24 mouse cellular contexts compared by ENCODE assay signal in genomic region chr10:8363281-8363680, GRCm38 (mm10).
DNase-seq lines count a peak whose midpoint lies in the region; ATAC-seq lines count a peak whose summit lies in the region.
"Had no signal": no experiment of that assay in that cellular context is flagged by ENCODE, and none has a peak within 500 bp of the region (broad histone marks: within the 10 kb centered on the region; RNA-seq: fewer than 3 reads in every experiment).

No protein-coding gene starts in this region.

- H3K27me3 ChIP-seq in liver, embryonic 12.5 days (replicated peaks), result no peaks in the 10 kb centered on the region
- H3K27me3 ChIP-seq: heart, embryonic 15.5 days; intestine, embryonic 15.5 days had no signal

- no peak overlapping the region for H3K27ac ChIP-seq in liver, embryonic 12.5 days
- H3K27ac ChIP-seq: embryonic facial prominence, embryonic 10.5 days; forebrain, embryonic 10.5 days; heart, adult 2 months; heart, embryonic 15.5 days; hindbrain, embryonic 10.5 days; hindbrain, embryonic 14.5 days; intestine, embryonic 15.5 days had no signal

- WGBS in liver, embryonic 12.5 days (ENCODE audit: insufficient replicate concordance), result 57% methylated on average over 8 of the region's 8 CpGs

- ATAC-seq in frontal cortex, adult (ENCODE audit: low TSS enrichment), result 0 out of 2 replicates have a peak, but pooled peaks have one; percentile 23
- ATAC-seq in liver, embryonic 12.5 days, result no peak
- no peak for ATAC-seq in megakaryocyte, adult 5-6 weeks (ENCODE audit: poor library complexity, severe bottlenecking)
- ATAC-seq: forebrain, embryonic 14.5 days; intestine, embryonic 15.5 days had no signal

- H3K9ac ChIP-seq in liver, embryonic 12.5 days, result no peak overlapping the region
- H3K9ac ChIP-seq: heart, embryonic 15.5 days; hindbrain, embryonic 14.5 days; intestine, embryonic 15.5 days had no signal

- no peaks in the 10 kb centered on the region for H3K9me3 ChIP-seq in liver, embryonic 12.5 days (replicated peaks)
- H3K9me3 ChIP-seq: embryonic facial prominence, embryonic 10.5 days; forebrain, embryonic 10.5 days; heart, embryonic 15.5 days; hindbrain, embryonic 10.5 days; intestine, embryonic 15.5 days had no signal

- H3K4me3 ChIP-seq in liver, embryonic 12.5 days, result no peak overlapping the region
- H3K4me3 ChIP-seq: embryonic facial prominence, embryonic 10.5 days; forebrain, embryonic 10.5 days; heart, adult 2 months; heart, embryonic 15.5 days; hindbrain, embryonic 10.5 days; intestine, embryonic 15.5 days had no signal

- no peaks in the 10 kb centered on the region for H3K4me1 ChIP-seq in liver, embryonic 12.5 days
- H3K4me1 ChIP-seq: heart, embryonic 15.5 days; intestine, embryonic 15.5 days had no signal

- no peaks in the 10 kb centered on the region for H3K36me3 ChIP-seq in liver, embryonic 12.5 days
- H3K36me3 ChIP-seq: embryonic facial prominence, embryonic 10.5 days; forebrain, embryonic 10.5 days; heart, embryonic 15.5 days; hindbrain, embryonic 10.5 days; intestine, embryonic 15.5 days had no signal

- no peak for DNase-seq in frontal cortex, postnatal 10 days (ENCODE audit: low spot score in 2 of 2)
- DNase-seq in 3T3-L1 (ENCODE audit: low read depth, low spot score), result peak; percentile 39
- DNase-seq in NIH3T3 (ENCODE audit: low read depth), result peak; percentile 69
- DNase-seq in mesoderm, embryonic 11.5 days (ENCODE audit: low read depth, low spot score), result peak; percentile 23
- no peak for DNase-seq in heart, postnatal 4 days
- DNase-seq: adrenal gland, postnatal 10 days; B cell, adult 2 months; cerebellum, adult 2 months; cerebellum, postnatal 10 days; gastrocnemius, postnatal 10 days; heart, adult 2 months; heart, postnatal 14 days; kidney, adult 18-20 months had no signal

- no peak overlapping the region for H3K4me2 ChIP-seq in liver, embryonic 12.5 days
- H3K4me2 ChIP-seq: heart, embryonic 11.5 days; heart, embryonic 15.5 days; hindbrain, embryonic 14.5 days; intestine, embryonic 15.5 days had no signal

Comparison
In these comparisons a context has a peak if more than half of its experiments do, and no peak if none do; other contexts are left out.
1. DNase-seq: peak in 3T3-L1 (single experiment), NIH3T3 (single experiment) and mesoderm, embryonic 11.5 days (single experiment); none in frontal cortex, postnatal 10 days (0 of 2) and heart, postnatal 4 days (single experiment).